Mouse (Mus musculus) frontal cortex, adult (tissue): ENCODE data around the gene Slc4a7.

Experiments
- ATAC-seq: cut with Nextera tagmentation; 2 replicates; pipeline ENCODE4 v1.9.2; 2017; ENCODE audit warnings: mild to moderate bottlenecking, moderate library complexity, mixed read lengths; ENCODE audit not compliant: low TSS enrichment

Gene Slc4a7

GRCm38 (mm10) chr14:14701710-14702329 lies at the start of gene Slc4a7:
Slc4a7 (plus strand) TSS chr14:14702279.
- ATAC-seq, result no peak

GRCm38 (mm10) chr14:14670597-14670996 lies 31.5 kb upstream of the Slc4a7 start:
- ATAC-seq, result no peak

GRCm38 (mm10) chr14:14681611-14682010 lies 20.5 kb upstream of the Slc4a7 start:
- no peak for ATAC-seq

DNA sequence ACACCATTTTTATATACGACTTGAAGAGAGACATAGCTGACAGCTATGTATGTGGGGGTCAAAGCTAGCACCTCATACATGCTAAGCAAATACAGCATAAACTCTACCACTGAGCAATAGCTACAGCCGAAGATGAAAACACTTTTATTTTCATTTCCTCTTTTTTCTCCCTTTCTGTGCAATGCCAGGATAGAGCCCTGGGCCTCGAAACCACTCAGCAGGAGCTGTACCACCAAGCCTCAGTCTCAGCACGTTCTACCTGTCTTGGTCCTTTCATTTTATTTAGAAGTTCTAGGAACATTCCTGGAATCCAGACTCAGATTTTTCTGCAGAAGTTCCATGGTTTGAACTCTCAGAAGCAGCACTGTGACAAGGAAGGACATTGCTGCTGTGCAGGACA lies 17.3 kb upstream of the Slc4a7 start:
- no peak for ATAC-seq

- no peak for ATAC-seq
Observed at GRCm38 (mm10) chr14:14686101-14686551, 16.0 kb upstream of the Slc4a7 start.

- ATAC-seq, result no peak
Observed at GRCm38 (mm10) chr14:14687258-14687890, 14.7 kb upstream of the Slc4a7 start.

GRCm38 (mm10) chr14:14702399-14703345 lies 593 bp downstream of the Slc4a7 start:
- ATAC-seq, result peak; percentile 98

DNA sequence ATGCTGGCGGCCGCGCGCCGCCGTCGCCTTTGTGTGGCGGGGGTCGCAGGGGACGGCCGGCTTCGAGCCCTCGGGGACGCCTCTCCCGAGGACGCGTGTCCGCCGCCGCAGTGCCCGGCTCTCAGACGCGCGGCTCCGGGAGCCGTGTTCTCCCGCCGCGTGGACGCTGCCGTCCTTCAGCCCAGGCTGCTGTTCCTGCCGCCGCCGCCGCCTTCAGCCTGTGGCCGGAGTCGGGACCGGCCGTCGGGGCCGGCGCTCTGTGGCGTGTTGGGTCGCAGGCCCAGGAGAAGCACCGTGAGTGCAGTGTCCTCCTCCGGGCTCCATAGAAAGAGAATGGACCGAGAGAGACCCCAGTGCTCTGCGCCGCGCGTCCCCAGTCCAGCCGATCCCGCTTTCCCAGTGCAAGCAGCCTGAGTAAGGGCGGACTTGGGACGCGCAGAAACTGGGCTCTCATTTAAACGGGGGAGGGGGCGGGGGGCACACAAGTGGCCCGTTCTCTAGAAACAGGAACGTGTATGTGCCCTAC lies 1.3 kb downstream of the Slc4a7 start:
- peak; percentile 58 for ATAC-seq

DNA sequence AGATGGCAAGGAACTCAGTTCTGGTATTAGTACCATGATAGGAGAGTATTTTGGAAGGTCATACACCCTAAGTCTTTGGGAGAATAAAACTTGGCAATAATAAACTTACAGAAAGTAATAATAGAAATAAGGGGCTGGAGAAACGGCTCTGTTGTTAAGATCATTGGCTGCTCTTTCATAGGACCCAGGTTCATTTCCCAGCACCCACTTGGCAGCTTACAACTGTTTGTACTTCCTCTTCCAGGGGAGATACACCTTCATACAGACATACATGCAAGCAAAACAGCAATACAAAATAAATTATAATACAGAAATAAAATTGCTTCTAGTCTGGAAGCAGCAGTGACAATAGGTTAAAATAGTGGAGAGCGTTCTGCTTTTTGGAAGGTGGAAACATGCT lies 2.6 kb downstream of the Slc4a7 start:
- no peak for ATAC-seq

- ATAC-seq, result no peak
Observed at GRCm38 (mm10) chr14:14705126-14705525, 3.0 kb downstream of the Slc4a7 start.

- ATAC-seq, result no peak
Observed at GRCm38 (mm10) chr14:14706381-14706780, 4.3 kb downstream of the Slc4a7 start.

- no peak for ATAC-seq
Observed at GRCm38 (mm10) chr14:14707061-14707460, 5.0 kb downstream of the Slc4a7 start.

DNA sequence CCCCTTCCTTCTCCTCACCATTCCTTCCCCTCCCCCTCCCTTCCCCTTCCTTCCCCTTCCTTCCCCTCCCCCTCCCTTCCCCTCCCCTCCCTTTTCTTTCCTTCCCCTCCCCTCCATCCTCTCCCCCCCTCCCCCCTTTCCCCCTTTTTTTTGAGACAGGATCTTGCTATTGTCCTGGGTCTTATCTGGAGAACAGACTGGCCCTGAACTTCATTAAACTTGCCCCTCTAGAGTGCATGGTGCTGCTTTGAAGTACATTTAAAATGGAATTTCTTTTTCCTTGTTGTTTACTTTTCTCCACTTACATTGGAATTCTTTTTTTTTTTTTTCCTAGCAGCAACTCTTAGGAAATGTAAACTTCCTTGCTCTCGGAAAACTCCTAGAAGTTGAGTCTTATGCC lies 6.9 kb downstream of the Slc4a7 start:
- no peak for ATAC-seq

GRCm38 (mm10) chr14:14714130-14714529 lies 12.1 kb downstream of the Slc4a7 start:
- peak; percentile 93 for ATAC-seq

GRCm38 (mm10) chr14:14715794-14716193 lies 13.7 kb downstream of the Slc4a7 start:
- no peak for ATAC-seq

DNA sequence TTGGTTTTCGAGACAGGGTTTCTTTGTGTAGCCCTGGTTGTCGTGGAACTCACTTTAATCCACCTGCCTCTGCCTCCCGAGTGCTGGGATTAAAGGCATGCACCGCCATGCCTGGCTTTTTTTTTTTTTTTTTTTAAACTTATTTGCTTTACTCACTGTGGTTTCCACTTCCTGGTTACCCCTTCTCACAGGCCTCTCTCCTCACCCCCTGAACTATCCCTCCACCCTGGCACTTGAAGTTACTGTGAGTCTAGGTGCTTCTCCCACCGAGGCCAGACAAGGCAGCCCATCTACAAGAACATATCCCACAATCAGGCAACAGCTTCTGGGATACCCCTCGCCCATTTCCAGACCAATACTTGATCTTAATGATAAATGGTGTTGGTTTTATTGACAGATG lies 14.8 kb downstream of the Slc4a7 start:
- ATAC-seq, result no peak

DNA sequence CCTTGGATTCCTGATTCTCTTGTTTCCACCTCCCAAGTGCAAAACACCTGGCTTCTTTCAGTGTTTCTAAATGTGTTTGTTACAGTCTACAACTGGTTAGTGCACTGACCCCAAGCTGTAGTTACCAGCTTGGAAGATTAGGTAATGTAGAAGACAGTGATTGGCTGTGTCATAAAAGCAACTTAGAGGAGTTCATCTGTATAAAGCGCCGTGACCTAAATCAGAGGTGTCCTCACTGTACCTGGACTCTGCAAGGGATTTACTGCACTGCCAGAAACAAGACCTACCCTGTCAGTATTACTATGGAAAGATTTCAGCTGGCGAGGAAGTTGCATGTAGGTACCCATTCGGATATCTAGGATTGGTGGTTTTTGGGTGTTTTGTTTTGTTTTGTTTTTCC lies 16.5 kb downstream of the Slc4a7 start:
- no peak for ATAC-seq

DNA sequence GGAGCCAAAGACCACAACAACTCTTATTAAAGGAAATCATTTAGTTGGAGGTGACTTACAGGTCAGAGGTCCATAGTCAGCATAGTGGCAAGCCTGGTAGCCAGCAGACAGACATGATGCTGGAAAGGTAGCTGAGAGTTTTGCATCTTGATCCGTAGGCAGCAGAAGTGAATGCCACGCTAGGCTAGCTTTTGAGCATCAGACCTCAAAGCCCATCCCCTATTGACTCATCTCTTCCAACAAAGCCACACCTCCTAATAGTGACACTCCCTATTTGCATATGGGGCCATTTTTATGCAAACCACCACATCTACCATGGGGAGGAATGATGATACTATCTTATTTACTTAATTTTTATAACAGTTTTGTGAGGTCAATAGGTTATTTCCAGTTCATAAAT lies 79.1 kb downstream of the Slc4a7 start:
- ATAC-seq, result no peak

DNA sequence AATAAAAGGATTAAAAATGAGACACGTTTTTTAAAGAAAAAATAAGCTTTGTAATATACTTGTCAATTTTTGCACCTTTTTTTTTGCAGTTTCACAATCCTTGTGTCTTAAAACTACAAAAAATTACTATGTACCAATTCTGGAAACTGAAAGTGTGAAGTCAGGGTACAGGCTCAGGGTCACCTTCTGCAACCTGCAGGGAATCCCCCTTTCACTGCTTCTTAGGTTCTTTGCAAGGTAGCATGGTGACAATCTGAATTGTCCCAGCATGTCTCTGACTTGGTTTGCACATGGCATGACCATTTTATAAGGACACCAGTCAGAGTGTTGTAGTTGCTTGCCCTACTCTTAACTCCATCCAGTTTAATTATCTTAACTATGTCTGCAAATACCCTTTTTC lies 82.1 kb downstream of the Slc4a7 start:
- ATAC-seq, result no peak

DNA sequence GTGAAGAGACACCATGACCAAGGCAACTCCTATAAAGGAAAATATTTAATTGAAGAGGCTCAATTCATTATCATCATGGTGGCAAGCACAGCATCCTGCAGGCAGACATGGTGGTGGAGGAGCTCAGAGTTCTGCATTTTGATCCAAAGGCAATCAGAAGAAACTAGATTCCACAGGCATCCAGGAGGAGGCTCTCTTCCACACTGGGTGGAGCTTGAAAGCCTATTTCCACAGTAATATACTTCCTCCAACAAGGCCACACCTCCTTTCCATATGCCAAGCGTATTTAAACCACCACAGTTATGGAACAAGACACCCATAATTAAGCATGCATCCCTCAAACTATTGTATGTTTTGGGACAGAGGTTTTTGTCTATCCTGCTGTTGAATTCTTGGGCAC lies 84.9 kb downstream of the Slc4a7 start:
- ATAC-seq, result no peak

DNA sequence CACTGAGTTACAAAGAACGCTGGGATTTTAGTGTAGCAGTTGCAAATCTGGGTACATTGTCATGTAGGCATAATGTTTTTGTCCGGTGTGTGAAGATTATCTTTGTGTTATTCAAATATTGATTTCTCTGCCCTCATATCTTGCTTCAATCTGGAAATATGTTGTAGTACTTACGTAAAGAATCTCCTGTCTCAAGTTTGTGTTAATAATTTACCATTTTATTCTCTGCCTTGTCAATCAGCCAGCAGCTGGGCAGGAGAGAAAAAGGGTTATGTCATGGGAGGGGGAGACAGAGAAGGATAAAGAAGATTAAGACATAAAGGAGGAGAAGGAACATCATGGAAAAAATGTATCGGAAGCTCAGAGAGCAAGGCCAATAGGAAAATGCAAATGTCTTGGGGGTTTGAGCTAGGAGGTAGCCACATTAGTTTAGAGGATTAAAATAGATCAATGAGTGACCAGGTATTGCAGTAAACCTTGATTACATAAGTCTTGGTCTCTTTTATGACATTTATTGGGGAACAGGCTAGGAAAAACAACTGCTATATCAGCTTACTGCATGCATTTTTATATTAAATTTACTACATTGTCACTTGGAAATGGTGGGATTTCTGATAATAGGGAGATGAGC lies 87.9 kb downstream of the Slc4a7 start:
- no peak for ATAC-seq

DNA sequence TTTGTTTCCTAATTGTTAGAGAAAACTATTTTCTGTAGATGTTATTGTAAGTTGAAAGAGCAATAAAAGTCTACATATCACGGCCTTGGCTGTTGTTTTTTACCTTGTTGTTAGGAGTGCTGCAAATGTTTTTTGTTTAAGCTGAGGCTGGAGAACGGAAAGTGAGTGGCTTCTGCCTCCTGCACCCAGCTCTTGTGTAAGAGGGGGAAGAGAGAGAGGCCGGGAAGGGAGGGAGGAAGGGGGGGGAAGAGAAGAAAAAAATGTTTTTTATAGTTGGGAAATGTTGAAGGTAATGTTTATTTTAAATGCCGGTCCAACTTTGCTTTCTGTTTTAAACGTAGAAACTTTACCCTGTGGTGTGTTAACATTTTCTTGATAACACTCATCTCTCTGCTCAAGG lies 97.8 kb downstream of the Slc4a7 start:
- ATAC-seq, result no peak
